Mouse (Mus musculus): Measurements from ENCODE around the gene Ppp1r14c.

GRCm38 (mm10) chr10:3395341-3395931 lies 29.6 kb downstream of the Ppp1r14c start:
- TF ChIP-seq CTCF (IDR thresholded peaks at IDR 0.05; ENCODE audit: borderline replicate concordance, insufficient read depth, low read length) (no peak), POLR2A (IDR thresholded peaks at IDR 0.05; ENCODE audit: low read depth, low read length) (no peak)
